Mouse (Mus musculus) kidney, embryonic 15.5 days (tissue): ENCODE measurements around the gene Pidd1. TPM values are rescaled to one million over a fixed set of nuclear protein-coding genes. Genes with fewer than 3 reads are reported as not detected.
A peak's percentile ranks its signal among the peaks of the same experiment; 100 is the strongest.

Source experiments
- ATAC-seq: fragments of 200-750 bp; cut with Nextera tagmentation; replicated peaks from 2 replicates; pipeline ENCODE4 v1.8.0; 2017; ENCODE audit warnings: moderate TSS enrichment; ENCODE audit not compliant: low FRiP score
- H3K27ac ChIP-seq: fragments of 300-500 bp; sonication (generic); 2 replicates; pipeline ENCODE4 v1.5.1; 2015; ENCODE audit warnings: mild to moderate bottlenecking, inconsistent platforms
- H3K27me3 ChIP-seq: fragments of 300-500 bp; sonication (generic); 2 replicates; pipeline ENCODE4 v1.6.1; 2015; ENCODE audit warnings: inconsistent platforms
- H3K36me3 ChIP-seq: fragments of 300-500 bp; sonication (generic); 2 replicates; pipeline ENCODE4 v1.6.1; 2015; ENCODE audit warnings: inconsistent platforms
- H3K4me1 ChIP-seq: fragments of 300-500 bp; sonication (generic); 2 replicates; pipeline ENCODE4 v1.6.1; 2015; ENCODE audit warnings: inconsistent platforms
- H3K4me2 ChIP-seq: fragments of 300-500 bp; sonication (generic); 2 replicates; pipeline ENCODE4 v1.6.1; 2015; ENCODE audit warnings: moderate library complexity, mild to moderate bottlenecking, inconsistent platforms
- H3K4me3 ChIP-seq: fragments of 300-500 bp; sonication (generic); replicated peaks from 2 replicates; pipeline ENCODE4 v1.5.1; 2015; ENCODE audit warnings: mild to moderate bottlenecking, inconsistent platforms
- H3K9ac ChIP-seq: fragments of 300-500 bp; sonication (generic); 2 replicates; pipeline ENCODE4 v1.6.1; 2015; ENCODE audit warnings: mild to moderate bottlenecking, inconsistent platforms
- H3K9me3 ChIP-seq: fragments of 300-500 bp; sonication (generic); replicated peaks from 2 replicates; pipeline ENCODE4 v1.6.1; 2016; ENCODE audit warnings: inconsistent platforms
- WGBS: fragments of 180-500 bp; shearing (Covaris S2); methylation state at CpG from one replicate; pipeline ENCODE4 v1.1.7; 2015; ENCODE audit warnings: mixed read lengths; 5-methylcytosine and 5-hydroxymethylcytosine counted together
- polyA plus RNA-seq: library from polyadenylated mRNA; unstranded; fragments of >200 nt; fragmentation: Nextera tagmentation; extraction: Ambion mirVana; gene quantifications from 2 replicates; pipeline ENCODE4 v1.2.1, GENCODE M21; 2015

Pidd1 gene
- polyA plus RNA-seq, 1 experiment from 2014 or later: 12.6 TPM

GRCm38 (mm10) chr7:141392552-141393222, 51.1 kb downstream of the Pidd1 start:
- Histone ChIP-seq H3K4me2 (peak overlapping the region; percentile 94), H3K27ac (peak overlapping the region; percentile 89), H3K36me3 (peaks cover 19% of the 10 kb centered on the region), H3K4me3 (peak overlapping the region; percentile 78), H3K9ac (peak overlapping the region; percentile 56), H3K4me1 (peaks cover 22% of the 10 kb centered on the region), H3K9me3 (no peaks in the 10 kb centered on the region), H3K27me3 (0 out of 2 replicates have a peak, but pooled peaks cover 5% of the 10 kb centered on the region)
- 35% methylated on average over 9 of the region's 9 CpGs for WGBS
- no peak for ATAC-seq

- peaks cover 13% of the 10 kb centered on the region for H3K36me3 ChIP-seq
- H3K9me3 ChIP-seq: no peaks in the 10 kb centered on the region
- peak within 1 kb of the TSS; percentile 78 for H3K4me3 ChIP-seq
- H3K27me3 ChIP-seq: 0 out of 2 replicates have a peak, but pooled peaks cover 5% of the 10 kb centered on the region
- H3K4me1 ChIP-seq: peaks cover 22% of the 10 kb centered on the region
- peak within 1 kb of the TSS; percentile 89 for H3K27ac ChIP-seq
- H3K9ac ChIP-seq: peak within 1 kb of the TSS; percentile 64
- H3K4me2 ChIP-seq: peak within 1 kb of the TSS; percentile 94
- ATAC-seq: peak; percentile 95
- WGBS: under 1% methylated on average over 57 of the region's 57 CpGs
Measured at GRCm38 (mm10) chr7:141391625-141392551, 51.9 kb downstream of the Pidd1 start, which contains the start of gene Taldo1. Gene Taldo1 (plus strand): TSS chr7:141392199.

GRCm38 (mm10) chr7:141390326-141391259, 53.2 kb downstream of the Pidd1 start:
- Histone ChIP-seq H3K27me3 (0 out of 2 replicates have a peak, but pooled peaks cover 5% of the 10 kb centered on the region), H3K9me3 (no peaks in the 10 kb centered on the region), H3K4me2 (peak overlapping the region; percentile 94), H3K4me1 (peaks cover 22% of the 10 kb centered on the region), H3K27ac (no peak overlapping the region), H3K4me3 (no peak overlapping the region), H3K9ac (no peak overlapping the region), H3K36me3 (peaks cover under 1% of the 10 kb centered on the region; the same call in 1 of the 2 replicates)
- no peak for ATAC-seq
- WGBS: 53% methylated on average over 9 of the region's 9 CpGs

GRCm38 (mm10) chr7:141388487-141389109, 55.2 kb downstream of the Pidd1 start:
- Histone ChIP-seq H3K27ac (no peak overlapping the region), H3K4me1 (peaks cover 19% of the 10 kb centered on the region), H3K9ac (no peak overlapping the region), H3K36me3 (no peaks in the 10 kb centered on the region), H3K27me3 (0 out of 2 replicates have a peak, but pooled peaks cover 9% of the 10 kb centered on the region), H3K9me3 (no peaks in the 10 kb centered on the region), H3K4me3 (no peak overlapping the region), H3K4me2 (no peak overlapping the region)
- 40% methylated on average over 3 of the region's 3 CpGs for WGBS
- ATAC-seq: no peak

Other genes with a start within 250 kb of the Pidd1 start
- 10.3 and 13.9 TPM in 2 replicates for gene Lrrc56, start 249.9 kb downstream of the Pidd1 start, polyA plus RNA-seq
- gene Lmntd2, start 229.9 kb downstream of the Pidd1 start, polyA plus RNA-seq: 3.4 and 3.5 TPM in 2 replicates
- gene Rassf7, start 228.2 kb downstream of the Pidd1 start, polyA plus RNA-seq: 57.5 and 66.9 TPM in 2 replicates
- gene Phrf1, start 215.2 kb downstream of the Pidd1 start, polyA plus RNA-seq: 73.1 and 78.3 TPM in 2 replicates
- 3.5 and 3.8 TPM in 2 replicates for gene Irf7, start 177.5 kb downstream of the Pidd1 start, polyA plus RNA-seq
- gene Cdhr5, start 167.2 kb downstream of the Pidd1 start, polyA plus RNA-seq: 8.2 and 8.6 TPM in 2 replicates
- 41.1 and 43.5 TPM in 2 replicates for gene Sct, start 164.9 kb downstream of the Pidd1 start, polyA plus RNA-seq
- gene Drd4, start 152.0 kb downstream of the Pidd1 start, polyA plus RNA-seq: 1.4 and 1.8 TPM in 2 replicates
- gene Deaf1, start 116.3 kb downstream of the Pidd1 start, polyA plus RNA-seq: 68.2 and 81.1 TPM in 2 replicates
- gene Tmem80, start 116.3 kb downstream of the Pidd1 start, polyA plus RNA-seq: 52.8 and 54.4 TPM in 2 replicates
- gene Eps8l2, start 105.1 kb downstream of the Pidd1 start, polyA plus RNA-seq: 33.1 and 39.6 TPM in 2 replicates
- 340 and 353 TPM in 2 replicates for gene Taldo1, start 51.8 kb downstream of the Pidd1 start, polyA plus RNA-seq
- gene Gatd1, start 29.9 kb downstream of the Pidd1 start, polyA plus RNA-seq: 61.5 and 61.8 TPM in 2 replicates
- 2.6 and 3.4 TPM in 2 replicates for gene Cend1, start 14.5 kb downstream of the Pidd1 start, polyA plus RNA-seq
- 27.6 and 34.0 TPM in 2 replicates for gene Slc25a22, start 6.1 kb downstream of the Pidd1 start, polyA plus RNA-seq
- 1,339 and 1,510 TPM in 2 replicates for gene Rplp2, start 3.3 kb upstream of the Pidd1 start, polyA plus RNA-seq
- gene Pnpla2, start 11.2 kb upstream of the Pidd1 start, polyA plus RNA-seq: 36.3 and 41.7 TPM in 2 replicates
- 19.3 and 22.0 TPM in 2 replicates for gene Cracr2b, start 17.1 kb upstream of the Pidd1 start, polyA plus RNA-seq
- 30.9 and 34.8 TPM in 2 replicates for gene Cd151, start 23.4 kb upstream of the Pidd1 start, polyA plus RNA-seq
- gene Polr2l, start 31.1 kb upstream of the Pidd1 start, polyA plus RNA-seq: 78.7 and 81.5 TPM in 2 replicates
- 91.6 and 93.4 TPM in 2 replicates for gene Tspan4, start 31.2 kb upstream of the Pidd1 start, polyA plus RNA-seq
- 39.7 and 45.0 TPM in 2 replicates for gene Chid1, start 95.8 kb upstream of the Pidd1 start, polyA plus RNA-seq
- 77.9 and 87.8 TPM in 2 replicates for gene Ap2a2, start 118.1 kb upstream of the Pidd1 start, polyA plus RNA-seq
- gene Muc6, start 211.3 kb upstream of the Pidd1 start, polyA plus RNA-seq: 0.23 TPM in 2 replicates
- 0.40 and 1.9 TPM in 2 replicates for gene Muc2, start 246.3 kb upstream of the Pidd1 start, polyA plus RNA-seq